Mouse (Mus musculus): Measurements from ENCODE around the gene Gucy2e.

Gucy2e gene

DNA sequence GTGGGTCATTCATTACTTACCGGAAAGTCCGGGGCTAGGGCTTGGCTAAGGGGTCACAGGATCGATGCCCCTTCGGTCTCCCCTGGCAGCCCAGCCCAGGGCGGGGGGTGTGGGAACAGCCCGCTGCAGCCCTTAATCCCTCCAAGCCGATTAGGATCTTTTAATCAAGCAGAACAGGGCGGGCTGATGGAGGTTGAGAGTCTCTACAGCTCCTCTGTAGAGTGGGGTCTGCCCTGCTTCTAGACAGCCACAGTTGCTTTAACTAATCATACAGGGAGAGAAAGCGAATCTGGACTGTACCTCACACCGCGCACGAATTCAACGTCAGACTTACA, at the start of gene Gucy2e:
Gene Gucy2e, minus strand, starts transcription at position 111 of the 335 bp plus-strand sequence.
- in situ Hi-C loops (cut with MboI; ENCODE audit: low pct_unique_long_range_greater_than_20kb in 1 of 2, low sequenced_read_pairs in 2 of 2, unreplicated experiment in 1 of 2): loop anchor here in 1 of 2 experiments (5.0 to 10.0 kb wide), 2 partner anchors 40 to 172 kb away; partner anchors contain the start of gene Alox8

DNA sequence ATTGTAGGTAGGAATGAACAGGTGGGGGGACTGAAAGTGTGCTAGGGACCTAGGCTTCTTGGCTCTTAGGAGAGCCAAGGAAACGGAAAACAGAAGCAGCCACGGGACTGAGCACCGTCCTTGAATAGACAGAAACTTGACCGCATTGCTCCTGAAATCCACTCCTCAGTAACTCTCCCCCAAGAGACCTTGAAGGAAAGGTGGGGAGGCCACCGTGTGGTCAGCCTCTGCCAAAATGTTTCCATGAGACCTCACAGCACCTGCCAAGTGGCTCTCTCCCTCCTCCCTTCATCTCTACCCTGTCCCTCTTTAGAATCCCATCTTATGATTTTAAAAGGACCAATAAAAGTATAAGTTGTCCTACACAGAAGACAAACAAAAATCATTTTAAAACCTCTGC, 40.4 kb upstream of the Gucy2e start:
- in situ Hi-C loops (cut with MboI; ENCODE audit: low pct_unique_long_range_greater_than_20kb in 1 of 2, low sequenced_read_pairs in 2 of 2, unreplicated experiment in 1 of 2): loop anchor here in 1 of 2 experiments (10.0 kb wide), 1 partner anchor 108 kb away; no protein-coding TSS in a partner anchor

DNA sequence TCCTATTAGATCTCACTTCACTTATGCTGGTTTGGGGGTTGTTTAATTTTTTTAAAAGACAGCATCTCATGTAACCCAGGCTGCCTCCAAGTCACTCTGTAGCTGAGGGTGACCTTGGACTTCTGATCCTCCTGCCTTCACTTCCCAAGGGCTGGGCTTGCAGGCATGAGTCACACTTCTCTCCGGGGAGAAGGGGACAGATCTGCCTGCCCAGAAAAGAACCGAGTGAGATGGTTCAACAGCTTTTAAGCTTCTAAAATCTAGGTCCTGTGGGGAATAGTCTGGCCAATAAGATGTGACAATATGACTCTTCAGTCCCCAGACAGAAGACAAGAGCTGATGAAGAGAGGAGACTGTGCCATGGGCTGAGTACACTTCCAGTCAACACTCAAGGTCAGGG, 39.2 kb upstream of the Gucy2e start:
- in situ Hi-C loops (cut with MboI; ENCODE audit: low pct_unique_long_range_greater_than_20kb in 1 of 2, low sequenced_read_pairs in 2 of 2, unreplicated experiment in 1 of 2): loop anchor here in 1 of 2 experiments (10.0 kb wide), 1 partner anchor 109 kb away; no protein-coding TSS in a partner anchor

DNA sequence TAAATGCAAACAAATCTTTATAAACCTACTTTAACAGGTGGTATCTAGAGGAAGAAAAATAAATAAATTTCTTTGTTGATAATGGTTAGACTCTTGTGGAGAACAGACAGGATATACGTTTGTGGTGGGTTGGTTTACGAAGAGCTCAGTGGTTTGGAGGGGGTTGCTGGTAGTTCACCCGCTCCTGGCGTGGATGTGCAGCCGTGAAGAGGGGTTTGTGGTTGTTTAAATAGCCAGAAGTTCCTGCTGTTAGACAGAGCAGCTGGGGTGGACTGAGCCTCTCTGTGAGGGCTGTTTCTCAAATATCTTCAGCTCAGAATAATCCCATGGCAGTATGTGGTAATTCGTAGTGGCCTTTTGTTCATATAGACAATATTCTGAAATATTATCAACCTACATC, 38.8 kb upstream of the Gucy2e start:
- in situ Hi-C loops (cut with MboI; ENCODE audit: low pct_unique_long_range_greater_than_20kb in 1 of 2, low sequenced_read_pairs in 2 of 2, unreplicated experiment in 1 of 2): loop anchor here in 1 of 2 experiments (10.0 kb wide), 1 partner anchor 109 kb away; no protein-coding TSS in a partner anchor

DNA sequence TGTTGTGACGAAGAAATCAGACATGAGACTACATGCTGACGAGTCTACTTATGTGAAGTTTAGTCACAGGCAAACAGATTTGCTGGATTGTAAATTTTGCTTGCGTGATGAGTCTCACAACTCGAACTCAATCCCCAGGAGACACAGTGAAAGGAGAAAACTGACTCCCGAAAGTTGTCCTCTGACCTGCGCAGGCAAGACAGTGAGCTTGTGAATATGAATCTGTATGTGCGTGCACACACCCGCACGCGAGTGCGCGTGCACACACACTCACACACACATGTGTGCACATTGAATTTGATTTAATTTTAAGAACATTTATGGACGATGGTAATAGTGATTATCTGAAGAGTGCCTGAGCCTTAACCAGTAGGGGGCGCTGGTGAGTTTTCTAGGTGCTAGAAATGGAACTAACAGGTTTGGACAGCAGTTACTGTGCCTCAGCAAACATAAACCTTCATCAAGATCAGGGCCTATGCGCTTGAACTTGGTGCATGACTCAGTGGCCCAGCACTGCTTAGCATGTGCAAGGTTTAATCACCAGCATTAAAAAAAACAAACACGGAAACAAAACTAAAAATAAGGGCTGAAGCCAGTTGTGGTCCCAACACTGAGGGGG, 35.4 kb upstream of the Gucy2e start:
- in situ Hi-C loops (cut with MboI; ENCODE audit: low pct_unique_long_range_greater_than_20kb in 1 of 2, low sequenced_read_pairs in 2 of 2, unreplicated experiment in 1 of 2): loop anchor here in 1 of 2 experiments (10.0 kb wide), 1 partner anchor 113 kb away; no protein-coding TSS in a partner anchor

DNA sequence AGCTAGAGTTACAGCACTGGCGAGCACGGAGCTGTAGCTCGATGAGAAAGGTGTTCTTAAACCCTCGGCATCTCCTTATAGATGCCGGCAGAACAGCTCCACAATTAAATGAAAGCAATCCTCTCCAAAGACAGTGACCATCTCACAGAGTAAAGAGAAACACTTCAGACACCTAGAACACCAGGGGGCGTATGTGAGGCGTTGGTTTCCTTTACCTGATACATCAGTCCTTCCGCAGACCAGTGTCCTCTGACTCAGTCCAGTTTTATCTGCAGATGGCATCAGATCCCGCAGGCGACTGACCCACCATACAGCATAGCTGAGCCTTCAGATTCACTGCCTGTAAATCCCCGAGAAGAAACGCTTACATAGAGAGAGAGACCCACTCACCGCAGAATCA, 32.7 kb upstream of the Gucy2e start:
- in situ Hi-C loops (cut with MboI; ENCODE audit: low pct_unique_long_range_greater_than_20kb in 1 of 2, low sequenced_read_pairs in 2 of 2, unreplicated experiment in 1 of 2): loop anchor here (5.0 to 10.0 kb wide), 2 partner anchors 118 to 245 kb away; no protein-coding TSS in a partner anchor

DNA sequence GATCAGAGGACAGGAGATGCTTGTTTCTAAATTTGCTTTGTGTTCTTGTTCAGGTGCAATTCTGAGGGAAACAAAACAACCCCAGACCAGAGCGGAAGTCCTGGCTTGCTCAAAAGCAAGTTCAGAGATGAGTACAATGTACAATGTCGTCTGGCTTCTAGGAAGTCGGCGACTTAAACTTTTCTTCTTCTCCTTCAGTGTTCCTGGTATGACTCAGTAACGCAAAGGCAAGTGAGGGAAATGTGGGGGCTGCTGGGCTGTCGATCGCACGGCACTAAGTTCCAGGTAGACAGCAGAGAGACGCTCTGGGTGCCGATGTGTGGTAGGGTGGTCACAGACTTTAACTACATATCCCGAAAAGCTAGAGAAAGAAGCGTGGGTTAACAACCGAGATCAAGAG, 31.3 kb upstream of the Gucy2e start:
- in situ Hi-C loops (cut with MboI; ENCODE audit: low pct_unique_long_range_greater_than_20kb in 1 of 2, low sequenced_read_pairs in 2 of 2, unreplicated experiment in 1 of 2): loop anchor here (5.0 to 10.0 kb wide), 2 partner anchors 119 to 247 kb away; no protein-coding TSS in a partner anchor

DNA sequence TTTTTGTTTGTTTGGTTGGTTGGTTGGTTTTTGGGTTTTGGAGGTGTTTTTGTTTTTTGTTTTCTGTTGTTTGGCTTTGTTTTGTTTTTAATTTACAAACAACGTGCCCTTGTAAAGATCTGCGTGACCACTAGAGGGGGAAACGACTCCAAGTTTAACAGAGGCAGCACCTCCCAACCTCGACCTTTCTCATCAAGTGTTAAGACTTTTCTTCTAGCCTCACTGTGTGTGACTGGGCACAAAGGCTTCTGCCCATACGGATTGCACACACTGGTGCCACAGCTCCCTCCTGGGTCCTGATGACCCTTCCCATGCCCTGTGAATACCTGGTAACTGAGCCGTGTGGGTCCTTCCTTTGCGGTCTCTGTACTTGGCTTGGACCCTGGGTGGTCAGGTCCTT, 30.5 kb upstream of the Gucy2e start:
- in situ Hi-C loops (cut with MboI; ENCODE audit: low pct_unique_long_range_greater_than_20kb in 1 of 2, low sequenced_read_pairs in 2 of 2, unreplicated experiment in 1 of 2): loop anchor here (5.0 to 10.0 kb wide), 2 partner anchors 120 to 247 kb away; no protein-coding TSS in a partner anchor

DNA sequence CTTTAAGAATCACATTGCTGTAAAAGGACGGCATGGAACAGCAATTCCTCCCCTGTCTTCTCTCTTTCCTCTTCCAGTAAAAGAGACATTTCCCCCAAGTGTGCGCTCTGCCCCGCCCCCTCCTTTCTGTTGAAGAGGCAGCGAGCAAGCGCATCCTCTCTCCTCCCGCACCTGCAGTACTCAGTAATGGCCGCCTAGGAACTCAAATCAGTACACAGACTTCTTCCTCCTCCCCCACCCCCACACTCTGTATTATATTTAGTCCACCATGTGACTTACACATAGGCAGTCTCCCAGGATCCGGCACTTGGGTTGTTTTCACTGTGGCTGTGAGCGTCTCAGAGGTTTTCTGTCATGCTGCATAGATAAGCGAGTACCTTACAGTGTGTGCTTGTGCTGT, 29.4 kb upstream of the Gucy2e start:
- in situ Hi-C loops (cut with MboI; ENCODE audit: low pct_unique_long_range_greater_than_20kb in 1 of 2, low sequenced_read_pairs in 2 of 2, unreplicated experiment in 1 of 2): loop anchor here (5.0 to 10.0 kb wide), 2 partner anchors 121 to 249 kb away; no protein-coding TSS in a partner anchor

DNA sequence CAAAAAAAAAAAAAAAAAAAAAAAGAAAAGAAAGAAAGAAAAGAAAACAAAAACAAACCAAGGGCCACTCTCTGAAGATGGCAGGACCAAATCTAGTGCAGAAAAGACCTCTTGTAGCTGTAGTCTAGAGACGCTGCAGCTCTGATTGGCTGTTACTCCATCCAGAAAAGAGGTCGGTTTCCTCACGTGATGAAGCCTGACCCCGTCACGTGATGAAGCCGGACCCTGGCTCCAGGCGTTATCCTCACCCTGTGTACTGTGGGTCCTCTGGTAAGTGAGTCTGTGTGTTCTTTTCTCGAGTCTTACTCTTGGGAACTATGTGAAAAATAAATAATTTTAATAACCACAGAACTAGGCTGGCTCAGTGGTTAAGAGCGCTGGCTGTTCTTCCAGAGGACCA, 28.6 kb upstream of the Gucy2e start:
- in situ Hi-C loops (cut with MboI; ENCODE audit: low pct_unique_long_range_greater_than_20kb in 1 of 2, low sequenced_read_pairs in 2 of 2, unreplicated experiment in 1 of 2): loop anchor here (5.0 to 10.0 kb wide), 2 partner anchors 122 to 249 kb away; no protein-coding TSS in a partner anchor

DNA sequence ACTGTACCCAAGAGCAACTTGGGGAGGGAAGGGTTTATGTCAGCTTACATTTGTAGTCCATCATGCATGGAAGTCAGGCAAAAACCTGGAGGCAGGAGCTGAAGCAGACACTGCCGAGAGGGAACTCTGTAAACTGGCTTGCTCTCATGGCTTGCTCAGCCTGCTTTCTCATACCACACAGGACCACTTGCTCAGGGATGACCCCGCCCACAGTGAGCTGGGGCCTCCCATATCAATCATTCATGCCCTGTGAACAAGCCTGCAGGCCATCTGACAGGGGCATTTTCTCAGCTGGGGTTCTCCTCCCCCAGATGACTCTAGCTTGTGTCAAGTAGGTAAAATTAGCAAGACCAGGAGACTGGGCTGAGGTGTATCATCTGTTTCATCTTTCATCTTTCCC, 27.4 kb upstream of the Gucy2e start:
- in situ Hi-C loops (cut with MboI; ENCODE audit: low pct_unique_long_range_greater_than_20kb in 1 of 2, low sequenced_read_pairs in 2 of 2, unreplicated experiment in 1 of 2): loop anchor here in 1 of 2 experiments (10.0 kb wide), 1 partner anchor 251 kb away; no protein-coding TSS in a partner anchor

DNA sequence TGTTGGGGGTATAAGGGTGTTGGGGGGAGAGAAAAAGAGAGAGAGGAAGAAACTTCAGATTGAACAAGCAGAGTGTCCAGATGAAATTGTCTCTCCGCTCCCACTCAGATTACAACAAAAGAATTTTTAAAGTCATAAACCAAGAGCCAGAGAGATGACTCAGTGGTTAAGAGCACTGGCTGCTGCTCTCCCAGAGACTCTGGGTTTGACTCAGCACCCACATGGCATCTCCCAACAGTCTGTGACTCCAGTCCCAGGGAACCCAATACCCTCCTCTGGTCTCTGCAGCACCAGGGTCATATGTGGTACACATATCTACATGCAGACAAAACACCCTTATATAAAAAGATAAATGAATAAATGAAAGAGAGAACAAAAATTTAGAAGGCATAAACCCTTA, 23.3 kb upstream of the Gucy2e start:
- in situ Hi-C loops (cut with MboI; ENCODE audit: low pct_unique_long_range_greater_than_20kb in 1 of 2, low sequenced_read_pairs in 2 of 2, unreplicated experiment in 1 of 2): loop anchor here in 1 of 2 experiments (10.0 kb wide), 1 partner anchor 255 kb away; no protein-coding TSS in a partner anchor

DNA sequence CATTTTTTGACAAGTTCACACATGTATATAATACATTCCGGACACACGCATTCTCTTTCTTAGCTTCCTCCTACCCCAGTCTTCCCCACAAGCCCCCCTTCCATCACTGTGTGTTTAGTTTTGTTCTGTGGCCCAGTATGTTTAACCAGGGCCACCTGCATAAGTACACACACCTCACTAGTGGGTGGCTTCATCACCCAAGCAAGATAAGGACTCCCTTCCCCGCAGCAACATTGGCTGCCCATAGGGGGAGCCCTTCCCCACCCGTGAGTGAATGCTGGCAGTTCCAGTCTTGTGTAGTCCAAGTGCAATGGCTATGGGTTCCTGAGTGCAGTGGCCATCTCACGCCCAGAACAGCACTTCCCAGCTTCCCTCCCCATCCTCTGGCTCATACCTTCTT, 21.5 kb upstream of the Gucy2e start:
- in situ Hi-C loops (cut with MboI; ENCODE audit: low pct_unique_long_range_greater_than_20kb in 1 of 2, low sequenced_read_pairs in 2 of 2, unreplicated experiment in 1 of 2): loop anchor here in 1 of 2 experiments (5.0 kb wide), 1 partner anchor 264 kb away; no protein-coding TSS in a partner anchor

DNA sequence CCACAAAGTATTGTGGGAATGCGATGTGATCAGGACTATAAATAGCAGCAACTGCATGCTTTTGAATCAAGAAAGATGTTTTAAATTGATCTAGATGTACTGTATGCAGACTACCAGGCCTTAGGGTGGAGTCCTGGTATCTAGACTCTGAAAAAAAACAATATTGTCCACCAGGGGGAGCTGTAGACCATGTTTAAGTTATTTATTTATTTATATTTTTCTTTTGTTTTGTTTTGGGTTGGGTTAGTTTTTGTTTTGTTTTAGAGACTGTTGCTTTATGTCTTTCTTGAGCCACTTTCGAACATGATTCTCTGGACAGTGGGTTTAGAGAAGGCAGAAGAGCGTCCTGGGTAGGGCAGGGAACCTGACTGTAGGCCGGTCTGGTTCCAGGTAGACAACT, 21.0 kb upstream of the Gucy2e start:
- in situ Hi-C loops (cut with MboI; ENCODE audit: low pct_unique_long_range_greater_than_20kb in 1 of 2, low sequenced_read_pairs in 2 of 2, unreplicated experiment in 1 of 2): loop anchor here in 1 of 2 experiments (5.0 kb wide), 1 partner anchor 264 kb away; no protein-coding TSS in a partner anchor

DNA sequence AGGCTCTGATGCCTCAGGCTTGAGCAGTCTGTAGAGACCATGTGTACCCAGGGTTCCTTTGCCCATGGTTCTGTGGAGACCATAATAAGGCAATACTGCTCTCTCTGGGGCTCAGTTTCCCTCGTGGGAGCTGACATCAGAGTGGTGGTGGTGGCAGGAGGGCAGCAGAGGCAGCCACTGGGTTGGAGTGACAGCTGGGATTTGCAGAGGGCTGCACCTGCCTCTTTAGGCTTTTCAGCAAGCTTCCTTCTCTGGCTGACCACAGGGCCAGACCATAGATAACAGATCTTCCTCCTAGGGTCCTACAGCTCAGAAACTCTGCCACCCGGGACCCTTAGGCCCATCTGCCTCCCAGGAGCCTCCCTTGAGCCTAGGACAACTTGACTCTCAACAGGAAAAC, 20.2 kb upstream of the Gucy2e start:
- in situ Hi-C loops (cut with MboI; ENCODE audit: low pct_unique_long_range_greater_than_20kb in 1 of 2, low sequenced_read_pairs in 2 of 2, unreplicated experiment in 1 of 2): loop anchor here in 1 of 2 experiments (5.0 kb wide), 1 partner anchor 265 kb away; no protein-coding TSS in a partner anchor

DNA sequence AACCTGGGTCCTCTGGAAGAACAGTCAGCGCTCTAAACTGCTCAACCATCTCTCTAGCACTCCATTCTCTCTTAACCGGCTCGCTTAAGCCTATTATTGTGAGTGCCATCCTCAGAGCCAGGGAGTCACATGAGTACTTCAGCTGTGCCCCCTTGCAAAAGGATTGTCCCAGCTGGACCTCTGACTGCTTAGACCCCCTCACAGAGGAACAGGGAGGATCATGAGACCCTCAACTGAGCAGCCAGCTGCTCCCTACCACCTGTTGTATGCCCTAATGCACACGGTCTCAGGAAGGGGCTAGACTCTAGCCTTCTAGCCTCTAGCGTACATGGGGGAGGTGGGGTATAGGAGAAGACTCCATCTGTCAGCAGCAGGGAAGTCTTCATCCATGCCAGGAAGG, 18.0 kb upstream of the Gucy2e start:
- in situ Hi-C loops (cut with MboI; ENCODE audit: low pct_unique_long_range_greater_than_20kb in 1 of 2, low sequenced_read_pairs in 2 of 2, unreplicated experiment in 1 of 2): loop anchor here in 1 of 2 experiments (5.0 kb wide), 1 partner anchor 267 kb away; no protein-coding TSS in a partner anchor

DNA sequence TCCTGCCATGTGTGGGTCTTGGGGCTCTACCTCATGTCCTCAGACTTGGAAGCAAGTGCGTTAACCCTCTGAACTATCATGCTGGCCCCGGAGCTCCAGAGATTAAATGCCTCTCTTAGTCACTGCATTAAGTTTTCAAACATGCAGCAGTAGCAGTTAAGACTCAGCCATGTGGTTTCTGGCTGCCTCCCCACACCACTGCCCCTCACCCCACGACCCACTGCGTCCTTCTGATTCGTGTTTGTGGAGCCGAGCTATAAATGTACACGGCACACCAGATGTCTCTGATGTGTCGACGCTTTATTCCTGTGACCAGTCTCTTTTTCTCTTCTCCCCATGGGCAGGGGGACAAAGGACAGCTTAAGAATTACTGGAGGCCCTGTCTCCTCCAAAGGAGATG, 16.3 kb upstream of the Gucy2e start:
- in situ Hi-C loops (cut with MboI; ENCODE audit: low pct_unique_long_range_greater_than_20kb in 1 of 2, low sequenced_read_pairs in 2 of 2, unreplicated experiment in 1 of 2): no loop called here

DNA sequence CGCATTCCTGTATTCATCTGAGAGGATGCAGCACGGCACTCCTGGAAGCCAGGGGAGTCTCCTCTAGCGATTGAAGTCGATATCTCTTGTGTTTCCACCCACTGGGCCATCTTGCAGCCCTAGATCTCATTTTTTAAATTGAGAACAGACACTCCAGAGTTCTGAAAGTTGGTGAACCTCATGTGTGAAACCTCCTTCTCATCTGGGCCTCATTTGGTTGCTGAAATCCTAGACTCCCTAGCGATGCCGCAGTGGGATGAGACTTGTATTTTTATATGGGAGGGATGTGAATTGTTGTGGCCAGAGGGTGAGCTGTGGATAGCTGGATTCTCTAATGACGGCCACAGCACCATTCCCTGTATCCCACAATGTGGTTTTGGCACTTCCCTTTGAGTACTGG, 15.1 kb upstream of the Gucy2e start:
- in situ Hi-C loops (cut with MboI; ENCODE audit: low pct_unique_long_range_greater_than_20kb in 1 of 2, low sequenced_read_pairs in 2 of 2, unreplicated experiment in 1 of 2): no loop called here

DNA sequence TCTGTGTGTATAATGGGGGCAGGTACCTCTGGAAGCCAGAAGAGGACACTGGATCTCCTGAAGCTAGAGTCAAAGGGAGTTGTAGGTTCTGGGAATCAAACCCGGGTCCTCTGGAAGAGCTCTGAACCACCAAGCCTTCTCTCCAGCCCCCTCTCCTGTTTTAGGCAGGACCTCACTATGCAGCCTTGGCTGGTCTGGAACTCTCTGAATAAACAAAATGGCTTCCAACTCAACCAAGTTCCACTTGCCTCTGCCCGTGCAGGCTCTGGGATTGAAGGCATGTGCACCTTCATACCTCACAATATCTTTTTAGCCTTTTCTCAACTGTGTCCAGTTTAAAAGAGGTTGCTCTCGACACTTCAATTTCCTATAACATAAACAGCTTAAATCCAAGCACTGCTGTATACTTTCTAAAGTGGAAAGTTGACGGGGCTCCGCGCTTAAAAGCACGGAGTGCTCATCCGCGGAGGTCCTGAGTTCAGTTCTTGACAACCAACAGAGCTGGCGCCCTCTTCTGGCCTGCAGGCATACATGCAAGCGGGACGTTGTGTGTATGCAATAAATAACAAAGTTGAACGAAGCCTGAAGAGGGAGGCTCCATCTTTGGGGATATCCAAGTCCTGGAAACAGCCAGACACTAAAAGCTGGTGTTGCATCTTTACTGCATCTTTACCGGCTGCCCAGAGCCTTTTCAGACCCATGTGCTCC, 14.5 kb upstream of the Gucy2e start:
- in situ Hi-C loops (cut with MboI; ENCODE audit: low pct_unique_long_range_greater_than_20kb in 1 of 2, low sequenced_read_pairs in 2 of 2, unreplicated experiment in 1 of 2): no loop called here
